Mouse (Mus musculus) heart, postnatal 14 days (tissue): ENCODE data around the gene Nradd. TPM values are rescaled to one million over a fixed set of nuclear protein-coding genes. Genes with fewer than 3 reads are reported as not detected.
A peak's percentile ranks its signal among the peaks of the same experiment; 100 is the strongest.

ENCODE experiments used
- DNase-seq, 2 experiments: peaks; one replicate each; pipeline ENCODE4 v3.0.0; 2021 to 2022
- intact Hi-C: fragments of 180-260 bp; cut with DNase I; formaldehyde crosslinking; loops from one replicate; pipeline ENCODE4 v1.15.1; 2025
- long read RNA-seq, 2 experiments: library from polyadenylated mRNA; stranded (forward); transcript quantifications; one replicate each; pipeline ENCODE4 v2.0.0; 2021
- total RNA-seq, 2 experiments: library from RNA; stranded (reverse); gene quantifications; 2 replicates each; pipeline ENCODE4 v1.2.3; 2021

Gene Nradd
- 1 to 10 TPM; 1.1 to 1.2 TPM for total RNA-seq
- long read RNA-seq, experiment 1: 0 reads
- long read RNA-seq, experiment 2: 0 reads

- intact Hi-C loops: no loop called here
- DNase-seq: peak; percentile 87 to 88
Observed at GRCm38 (mm10) chr9:110624361-110625166, at the start of gene Nradd. Gene Nradd, minus strand, starts transcription at chr9:110624452.

- intact Hi-C loops: loop anchor here (2.0 to 5.0 kb wide), 2 partner anchors 14 to 34 kb away; no protein-coding TSS in a partner anchor
- no peak for DNase-seq
Observed at GRCm38 (mm10) chr9:110673107-110673752, 49.0 kb upstream of the Nradd start.

DNA sequence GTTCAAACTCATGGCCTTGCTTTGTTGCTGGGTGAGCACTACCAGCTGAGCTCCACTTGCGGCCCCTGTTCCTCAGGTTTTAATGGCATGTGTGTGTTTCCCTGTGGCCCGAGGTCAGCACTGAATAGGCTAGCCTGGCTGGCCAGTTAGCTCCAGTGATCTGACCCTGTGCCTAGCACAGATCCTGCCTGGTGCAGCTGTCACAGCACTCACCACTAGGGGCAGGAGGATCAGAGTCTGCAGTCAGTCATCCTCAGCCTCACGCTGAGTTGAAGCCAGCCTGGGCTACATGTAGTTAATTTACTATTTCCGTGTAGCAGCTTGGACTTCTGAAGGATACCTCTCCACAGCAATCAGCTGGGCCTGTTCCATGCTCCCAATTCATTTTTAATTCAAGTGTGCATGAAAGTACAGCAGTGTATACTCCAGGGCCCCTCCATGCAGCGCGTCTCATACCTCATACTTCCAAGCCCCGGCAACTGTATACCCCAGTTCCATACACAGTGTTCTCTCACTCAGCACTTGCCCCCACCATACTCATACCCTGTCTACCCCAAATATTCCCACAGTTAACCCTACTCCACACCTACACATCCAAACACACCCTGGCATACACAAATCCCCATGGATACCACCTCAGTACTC lies 48.3 kb upstream of the Nradd start:
- intact Hi-C loops: loop anchor here (2.0 to 5.0 kb wide), 2 partner anchors 14 to 35 kb away; no protein-coding TSS in a partner anchor
- DNase-seq: peak; percentile 51 to 64

GRCm38 (mm10) chr9:110669785-110670184 lies 45.5 kb upstream of the Nradd start:
- intact Hi-C loops: loop anchor here (5.0 kb wide), 1 partner anchor 38 kb away; no protein-coding TSS in a partner anchor
- no peak for DNase-seq

- no peak for DNase-seq
- intact Hi-C loops: no loop called here
Observed at GRCm38 (mm10) chr9:110668601-110669293, 44.5 kb upstream of the Nradd start.

DNA sequence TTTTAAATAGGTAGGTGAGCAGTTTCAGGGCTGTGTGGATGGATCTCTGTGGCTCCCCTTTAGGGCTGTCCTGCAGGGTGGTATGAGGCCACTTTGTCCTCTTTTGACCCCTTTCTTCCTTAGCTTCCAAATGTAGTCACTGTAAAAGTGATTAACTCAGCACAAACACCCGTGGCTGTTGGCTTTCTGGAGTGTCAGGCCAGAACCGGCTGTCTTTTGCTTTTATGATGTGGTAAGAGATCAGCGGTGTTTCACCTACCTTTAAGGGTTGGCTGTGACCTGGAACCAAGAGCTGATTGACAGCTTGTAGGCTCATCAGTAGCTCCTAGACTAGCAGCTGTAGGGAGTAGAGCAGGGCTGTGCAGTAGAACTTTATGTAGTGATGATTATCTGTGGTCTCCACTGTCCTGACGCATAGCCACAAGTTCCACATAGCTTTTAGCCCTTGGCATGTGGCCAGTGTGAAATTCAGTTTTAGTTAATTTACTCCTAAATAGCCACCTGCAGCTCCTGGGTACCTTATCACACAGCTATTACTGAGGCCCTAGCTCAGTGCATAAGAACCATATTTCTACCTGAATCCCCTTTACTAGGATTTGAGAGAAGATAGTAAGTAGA lies 43.1 kb upstream of the Nradd start:
- no peak for DNase-seq
- intact Hi-C loops: no loop called here

GRCm38 (mm10) chr9:110666374-110666773 lies 42.1 kb upstream of the Nradd start:
- no peak for DNase-seq
- intact Hi-C loops: no loop called here

DNA sequence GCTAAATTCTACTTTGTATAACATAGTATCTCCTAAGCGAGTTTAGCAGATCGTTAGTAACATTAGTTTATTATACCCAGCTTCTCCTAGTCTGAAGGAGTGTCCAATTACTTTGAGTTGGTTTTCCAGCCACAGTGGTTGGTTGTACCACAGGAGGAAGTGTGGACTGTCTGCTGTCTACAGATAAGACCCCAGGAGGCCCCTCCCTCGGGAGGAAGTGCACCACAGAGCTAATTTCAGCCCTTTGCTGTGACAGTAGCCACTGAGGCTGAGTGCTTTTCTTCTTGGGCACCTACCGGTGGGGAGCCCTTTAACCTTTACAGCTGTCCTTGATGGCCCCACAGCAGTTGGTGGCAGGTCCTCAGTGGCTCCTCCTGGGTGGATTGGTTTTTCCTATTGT lies 41.7 kb upstream of the Nradd start:
- DNase-seq: peak; percentile 48 to 54

DNA sequence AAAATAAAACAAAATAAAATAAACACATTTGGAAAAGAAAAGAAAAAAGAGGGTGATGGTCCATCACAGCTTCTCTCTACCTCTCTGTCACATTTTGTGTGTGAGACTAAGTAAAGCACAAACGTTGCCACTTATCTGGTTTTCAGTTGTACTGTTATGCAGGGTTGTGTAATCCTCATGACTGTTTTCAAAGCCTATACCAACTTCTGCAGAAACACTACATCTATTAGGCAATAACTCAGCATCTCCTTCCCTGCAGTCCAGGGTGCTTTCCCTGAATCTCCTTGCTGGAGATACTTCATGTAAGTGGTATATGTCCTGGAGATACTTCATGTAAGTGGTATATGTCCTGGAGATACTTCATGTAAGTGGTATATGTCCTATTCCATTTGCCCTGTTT lies 38.6 kb upstream of the Nradd start:
- DNase-seq: no peak

More for the DNA sequence above, 41.7 kb upstream of the Nradd start:
- intact Hi-C loops: no loop called here

DNA sequence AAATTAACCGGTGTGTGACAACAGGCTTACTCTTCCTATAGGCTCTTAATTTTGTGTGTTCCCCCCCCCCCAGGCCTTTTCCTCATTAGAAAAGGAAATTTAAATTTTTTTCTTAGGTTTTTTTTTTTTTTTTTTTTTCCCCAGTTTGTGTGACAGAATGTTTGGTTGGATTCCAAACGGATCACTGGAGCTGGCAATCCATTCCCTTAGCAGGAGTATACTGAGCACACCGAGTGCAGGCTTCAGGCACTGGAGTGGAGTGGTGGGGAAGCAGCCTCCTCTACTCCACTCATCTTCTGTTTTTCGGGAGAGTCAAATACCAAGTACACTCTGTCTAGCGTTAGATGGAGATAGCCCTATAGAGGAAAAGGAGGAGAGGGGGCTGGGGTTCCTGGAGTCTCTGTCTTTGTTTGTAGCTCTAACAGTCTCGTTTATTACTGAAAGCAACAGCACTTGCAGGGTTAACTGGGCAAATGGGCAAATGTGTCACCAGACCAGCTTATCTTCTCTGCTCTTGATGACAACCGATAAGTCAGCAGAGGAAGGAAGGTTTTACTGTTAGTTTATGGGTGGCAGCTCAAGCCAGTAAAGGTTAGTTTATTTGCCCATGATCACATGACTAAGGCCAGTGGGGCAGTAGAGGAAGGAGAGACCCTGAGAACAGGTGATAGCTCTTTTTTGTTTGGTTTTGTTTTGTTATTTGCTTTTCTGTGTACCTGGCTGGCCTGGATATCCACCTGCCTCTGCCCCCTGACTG lies 36.8 kb upstream of the Nradd start:
- intact Hi-C loops: no loop called here
- DNase-seq: no peak

More for the DNA sequence above, 38.6 kb upstream of the Nradd start:
- intact Hi-C loops: no loop called here

DNA sequence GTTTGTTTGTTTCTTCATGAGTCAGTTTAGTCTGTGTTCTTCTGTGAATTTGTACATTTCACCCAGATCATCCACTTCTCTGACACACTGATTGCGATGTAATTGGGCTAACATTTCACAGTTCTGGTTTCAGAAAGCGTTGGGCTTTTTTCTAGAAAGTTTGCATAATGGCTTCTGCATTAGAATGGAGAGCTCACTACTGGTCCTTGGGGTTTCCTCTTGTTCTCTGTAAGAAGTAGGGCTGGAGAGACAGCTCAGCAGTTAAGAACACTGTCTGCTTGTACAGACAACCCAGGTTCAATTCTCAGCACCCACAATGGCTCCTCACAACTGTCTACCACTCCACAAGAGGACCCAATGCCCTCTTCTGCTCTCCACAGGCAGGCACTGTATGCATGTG lies 36.0 kb upstream of the Nradd start:
- intact Hi-C loops: no loop called here
- DNase-seq: no peak

- no peak for DNase-seq
- intact Hi-C loops: loop anchor here (2.0 kb wide), 1 partner anchor 13 kb away; no protein-coding TSS in a partner anchor
Observed at GRCm38 (mm10) chr9:110659521-110659920, 35.3 kb upstream of the Nradd start.

- peak; percentile 48 to 52 for DNase-seq
- intact Hi-C loops: loop anchor here (2.0 kb wide), 1 partner anchor 15 kb away; no protein-coding TSS in a partner anchor
Observed at GRCm38 (mm10) chr9:110657474-110658078, 33.3 kb upstream of the Nradd start.

DNA sequence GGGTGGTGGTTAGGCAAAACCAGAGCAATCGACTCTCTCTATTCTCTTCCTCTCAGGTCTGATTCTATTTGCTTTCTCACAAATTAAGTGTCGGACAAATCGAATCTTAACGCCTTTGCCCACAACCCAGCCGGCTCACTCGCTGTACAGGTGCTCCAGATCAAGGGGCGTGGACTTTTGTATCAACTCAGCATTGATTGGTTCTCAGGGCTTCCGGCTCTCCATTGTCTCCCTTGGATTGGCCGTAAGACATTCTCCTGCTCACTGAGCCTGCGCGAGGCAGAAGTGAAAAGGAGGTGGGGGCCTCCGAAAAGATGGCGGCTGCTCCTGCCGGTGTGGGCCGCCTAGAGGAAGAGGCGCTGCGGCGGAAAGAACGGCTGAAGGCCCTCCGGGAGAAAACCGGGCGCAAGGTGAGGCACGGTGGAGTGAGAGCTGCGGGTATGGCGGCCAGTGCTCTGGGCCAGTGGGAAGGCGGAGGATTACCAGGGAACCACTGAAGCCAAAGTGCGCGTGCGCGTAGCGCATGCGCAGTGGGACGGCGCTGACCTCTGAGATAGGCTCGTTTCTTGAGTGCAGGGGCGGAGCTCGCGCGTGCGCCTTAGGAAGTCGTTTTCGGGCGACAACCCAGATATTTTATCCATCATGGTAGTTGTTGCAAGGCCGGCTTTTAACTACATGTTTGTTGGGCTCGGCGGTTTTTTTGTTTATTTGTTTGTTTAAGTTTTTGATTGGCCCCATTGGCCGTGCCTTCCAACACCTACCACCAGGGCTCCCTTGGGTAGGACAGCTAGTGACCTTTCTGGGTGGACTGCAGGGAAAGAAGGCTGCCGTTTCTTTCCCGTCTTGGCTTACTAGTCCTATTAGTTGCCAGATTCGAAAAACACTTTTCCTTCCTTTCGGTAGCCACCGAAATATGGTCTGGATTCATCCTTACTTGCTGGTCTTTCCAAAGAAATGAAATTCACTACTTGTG lies 32.3 kb upstream of the Nradd start, which contains the start of gene Ccdc12:
Gene Ccdc12, plus strand, starts transcription at position 255 of the 973 bp plus-strand sequence.
- intact Hi-C loops: no loop called here
- DNase-seq: peak; percentile 95 to 96

GRCm38 (mm10) chr9:110655651-110656007 lies 31.4 kb upstream of the Nradd start:
- no peak for DNase-seq
- intact Hi-C loops: no loop called here

DNA sequence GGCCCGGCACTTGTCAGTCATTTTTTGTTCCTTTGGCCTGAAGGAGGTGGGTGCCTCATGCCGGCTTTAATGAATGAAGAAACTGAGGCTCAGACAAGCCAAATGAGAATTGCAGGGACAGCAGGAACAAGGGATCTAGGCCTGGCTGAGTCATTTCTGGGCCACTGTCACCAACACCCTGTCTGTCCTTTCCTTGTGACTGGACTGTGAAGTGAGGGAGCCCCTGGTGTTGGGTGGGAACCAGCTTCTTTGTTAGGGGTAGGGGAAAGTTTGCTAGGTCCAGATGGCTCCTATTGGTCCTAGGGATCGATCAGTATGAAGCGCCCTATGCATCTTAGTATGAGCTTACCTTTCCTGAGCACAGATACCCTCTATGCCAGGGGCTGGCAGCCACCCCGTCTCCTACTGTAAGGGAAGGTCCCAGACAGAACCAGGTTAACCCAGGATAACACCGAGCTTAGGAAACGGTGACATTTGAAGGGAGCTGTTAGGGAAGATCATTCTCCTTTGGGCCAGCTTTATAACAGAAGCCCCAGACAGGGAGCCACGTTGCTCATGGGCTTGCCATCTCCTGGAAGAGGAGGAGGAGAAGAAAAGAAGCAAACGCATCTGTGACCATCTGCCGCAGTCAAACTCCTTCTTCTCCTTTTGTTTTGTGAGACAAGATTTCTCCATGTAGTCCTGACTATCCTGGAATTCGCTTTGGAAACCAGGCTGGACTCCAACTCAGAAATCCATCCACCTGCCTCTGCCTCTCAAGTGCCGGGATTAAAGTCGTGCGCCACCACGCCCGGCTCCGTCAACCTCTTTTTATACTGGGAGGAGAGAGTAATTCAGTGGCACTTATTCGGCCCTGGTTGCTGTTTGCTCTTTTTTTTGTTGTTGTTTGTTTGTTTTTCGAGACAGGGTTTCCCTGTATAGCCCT lies 30.7 kb upstream of the Nradd start:
- no peak for DNase-seq
- intact Hi-C loops: no loop called here
